Mouse (Mus musculus) myocyte (in vitro differentiated cells): ENCODE measurements around the gene Shc3.

Source experiments
- MYOG ChIP-seq, 3 experiments: IDR thresholded peaks; one replicate each; pipeline ENCODE4 v1.6.1; 2011; ENCODE audit warnings: control low read depth in 2 of 3, low read depth in 2 of 3, mild to moderate bottlenecking in 2 of 3; ENCODE audit not compliant: insufficient read length in 2 of 3, control insufficient read depth in 1 of 3, insufficient read depth in 1 of 3
- POLR2A ChIP-seq: IDR thresholded peaks from one replicate; pipeline ENCODE4 v1.6.1; 2011; ENCODE audit warnings: low read depth, mild to moderate bottlenecking, control low read depth, moderate library complexity; ENCODE audit not compliant: insufficient read length

GRCm38 (mm10) chr13:51400186-51400719 is 169.0 kb downstream of the Shc3 start:
- TF ChIP-seq MYOG (IDR thresholded peaks at IDR 0.05; ENCODE audit: control insufficient read depth in 1 of 3, insufficient read depth in 1 of 3, insufficient read length in 2 of 3, low read depth in 2 of 3) (no peak), POLR2A (no peak)
